Mouse (Mus musculus) hindbrain, embryonic 14.5 days (tissue): ENCODE results near the gene Bloc1s5. TPM values are rescaled to one million over a fixed set of nuclear protein-coding genes. Genes with fewer than 3 reads are reported as not detected.

Experiments used
- ATAC-seq: fragments of 200-750 bp; cut with Nextera tagmentation; 2 replicates; pipeline ENCODE4 v1.8.0; 2017; ENCODE audit warnings: moderate number of reproducible peaks, mild to moderate bottlenecking, moderate TSS enrichment, moderate library complexity; ENCODE audit not compliant: low FRiP score
- DNase-seq: peaks from one replicate; pipeline ENCODE4 v3.0.0-alpha.2; 2015; ENCODE audit warnings: low spot score
- H3K27ac ChIP-seq: fragments of 300-500 bp; sonication (generic); 2 replicates; pipeline ENCODE4 v1.5.1; 2014; ENCODE audit warnings: mild to moderate bottlenecking, moderate library complexity
- H3K27me3 ChIP-seq: fragments of 300-500 bp; sonication (generic); 2 replicates; pipeline ENCODE4 v1.6.1; 2014; ENCODE audit warnings: mild to moderate bottlenecking, low read length, mixed read lengths; ENCODE audit not compliant: control insufficient read depth, insufficient read depth
- H3K36me3 ChIP-seq: fragments of 300-500 bp; sonication (generic); replicated peaks from 2 replicates; pipeline ENCODE4 v1.6.1; 2014; ENCODE audit not compliant: control insufficient read depth, insufficient read depth
- H3K4me1 ChIP-seq: fragments of 300-500 bp; sonication (generic); replicated peaks from 2 replicates; pipeline ENCODE4 v1.6.1; 2014; ENCODE audit warnings: antibody characterized with exemption, low read length, mixed read lengths; ENCODE audit not compliant: control insufficient read depth, insufficient read depth
- H3K4me2 ChIP-seq: fragments of 300-500 bp; sonication (generic); replicated peaks from 2 replicates; pipeline ENCODE4 v1.6.1; 2014; ENCODE audit warnings: mild to moderate bottlenecking, moderate library complexity
- H3K4me3 ChIP-seq: fragments of 300-500 bp; sonication (generic); replicated peaks from 2 replicates; pipeline ENCODE4 v1.5.1; 2014; ENCODE audit warnings: mild to moderate bottlenecking, low read length
- H3K9ac ChIP-seq: fragments of 300-500 bp; sonication (generic); 2 replicates; pipeline ENCODE4 v1.6.1; 2014
- H3K9me3 ChIP-seq: fragments of 300-500 bp; sonication (generic); 2 replicates; pipeline ENCODE4 v1.6.1; 2016; ENCODE audit warnings: low read length; ENCODE audit not compliant: control insufficient read depth
- WGBS: fragments of 180-500 bp; shearing (Covaris S2); extraction: QIAGEN DNeasy Blood & Tissue Kit; methylation state at CpG from one replicate; pipeline ENCODE4 v1.1.7; 2014; 5-methylcytosine and 5-hydroxymethylcytosine counted together
- polyA plus RNA-seq: library from polyadenylated mRNA; unstranded; fragments of >200 nt; fragmentation: Nextera tagmentation; extraction: Ambion mirVana; gene quantifications from 2 replicates; pipeline ENCODE4 v1.2.1, GENCODE M21; 2014

The Bloc1s5 gene
- polyA plus RNA-seq, 1 experiment from 2014 or later: 23.6 TPM

- ATAC-seq (no peak), DNase-seq (no peak)
- Histone ChIP-seq H3K9ac (no peak overlapping the region), H3K36me3 (peaks cover 95% of the 10 kb centered on the region), H3K4me1 (no peaks in the 10 kb centered on the region), H3K9me3 (no peaks in the 10 kb centered on the region), H3K27me3 (no peaks in the 10 kb centered on the region), H3K4me2 (no peak overlapping the region), H3K27ac (no peak overlapping the region), H3K4me3 (no peak overlapping the region)
- 95% methylated on average over 4 of the region's 4 CpGs for WGBS
Measured at GRCm38 (mm10) chr13:38650292-38650691, 15.4 kb upstream of the Bloc1s5 start.

DNA sequence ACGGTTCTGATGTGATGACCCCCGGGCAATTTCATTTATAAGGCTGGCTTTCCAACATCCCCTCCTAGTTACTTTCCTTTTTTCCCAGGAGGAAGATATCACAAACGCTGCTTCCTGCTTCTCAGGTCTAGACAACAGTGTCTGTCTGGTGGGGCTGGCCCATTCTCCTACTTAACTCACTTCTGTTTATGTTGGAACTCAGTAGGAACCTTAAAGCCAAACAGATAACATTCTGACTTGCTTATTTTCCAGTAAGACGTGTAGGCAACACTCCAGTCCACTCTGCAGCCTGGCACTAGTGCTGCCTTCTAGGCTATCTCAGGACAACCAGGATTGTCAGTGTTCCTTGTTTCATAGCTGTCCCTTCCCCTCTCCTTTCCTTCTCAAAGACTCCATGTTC, 14.2 kb upstream of the Bloc1s5 start:
- Histone ChIP-seq H3K4me1 (no peaks in the 10 kb centered on the region), H3K36me3 (peaks cover 95% of the 10 kb centered on the region), H3K4me2 (no peak overlapping the region), H3K27me3 (no peaks in the 10 kb centered on the region), H3K4me3 (no peak overlapping the region), H3K27ac (no peak overlapping the region), H3K9me3 (no peaks in the 10 kb centered on the region), H3K9ac (no peak overlapping the region)
- ATAC-seq (no peak), DNase-seq (no peak)
- WGBS: 91% methylated on average over 4 of the region's 4 CpGs

GRCm38 (mm10) chr13:38641414-38641813, 6.5 kb upstream of the Bloc1s5 start:
- Histone ChIP-seq H3K27me3 (no peaks in the 10 kb centered on the region), H3K4me2 (no peak overlapping the region), H3K27ac (no peak overlapping the region), H3K4me3 (no peak overlapping the region), H3K9ac (no peak overlapping the region), H3K36me3 (peaks cover 34% of the 10 kb centered on the region), H3K9me3 (no peaks in the 10 kb centered on the region), H3K4me1 (no peaks in the 10 kb centered on the region)
- 88% methylated on average over 5 of the region's 5 CpGs for WGBS
- no peak for DNase-seq
- no peak for ATAC-seq

GRCm38 (mm10) chr13:38640961-38641360, 6.1 kb upstream of the Bloc1s5 start:
- no peak overlapping the region for H3K4me3 ChIP-seq
- no peaks in the 10 kb centered on the region for H3K27me3 ChIP-seq
- no peak overlapping the region for H3K4me2 ChIP-seq
- no peaks in the 10 kb centered on the region for H3K9me3 ChIP-seq
- no peaks in the 10 kb centered on the region for H3K4me1 ChIP-seq
- no peak for DNase-seq
- H3K36me3 ChIP-seq: peaks cover 31% of the 10 kb centered on the region
- ATAC-seq: no peak
- 81% methylated on average over 5 of the region's 5 CpGs for WGBS
- H3K27ac ChIP-seq: no peak overlapping the region
- H3K9ac ChIP-seq: no peak overlapping the region

DNA sequence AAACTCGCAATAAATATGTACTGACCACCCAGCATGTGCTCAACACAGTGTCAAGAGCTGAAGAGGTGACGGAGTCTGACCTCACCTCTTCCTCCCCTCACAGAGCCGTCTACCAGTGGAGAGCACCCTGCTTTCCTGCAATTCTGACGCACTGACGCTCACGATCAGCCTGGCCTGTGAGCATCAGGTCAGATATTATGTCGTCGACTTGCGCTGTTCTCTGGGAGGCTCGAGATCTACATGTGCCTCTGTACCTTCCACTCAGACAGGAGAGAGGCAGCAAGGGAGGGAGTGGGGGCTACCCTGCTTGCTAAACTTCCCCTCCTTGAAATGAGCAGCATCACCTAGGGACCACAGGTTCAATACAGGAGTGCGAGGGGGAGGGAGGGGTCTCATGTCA, 3.8 kb upstream of the Bloc1s5 start:
- H3K4me2 ChIP-seq: no peak overlapping the region
- no peak overlapping the region for H3K27ac ChIP-seq
- DNase-seq (no peak), ATAC-seq (no peak)
- 81% methylated on average over 11 of the region's 11 CpGs for WGBS
- peaks cover 6% of the 10 kb centered on the region; the same call in 1 of the 2 replicates for H3K4me1 ChIP-seq
- H3K9ac ChIP-seq: no peak overlapping the region
- no peak overlapping the region for H3K4me3 ChIP-seq
- no peaks in the 10 kb centered on the region for H3K27me3 ChIP-seq
- H3K36me3 ChIP-seq: peaks cover 10% of the 10 kb centered on the region
- no peaks in the 10 kb centered on the region for H3K9me3 ChIP-seq

- H3K27me3 ChIP-seq: no peaks in the 10 kb centered on the region
- DNase-seq (no peak), ATAC-seq (peak; percentile 32)
- H3K36me3 ChIP-seq: peaks cover 7% of the 10 kb centered on the region; the same call in 1 of the 2 replicates
- peaks cover 7% of the 10 kb centered on the region; the same call in 1 of the 2 replicates for H3K4me1 ChIP-seq
- H3K4me2 ChIP-seq: peak overlapping the region; percentile 71
- H3K27ac ChIP-seq: peak overlapping the region; percentile 79
- under 1% methylated on average over 19 of the region's 19 CpGs for WGBS
- H3K9ac ChIP-seq: peak overlapping the region; percentile 79
- no peaks in the 10 kb centered on the region for H3K9me3 ChIP-seq
- peak overlapping the region; percentile 80 for H3K4me3 ChIP-seq
Measured at GRCm38 (mm10) chr13:38634256-38634799, 581 bp downstream of the Bloc1s5 start.

GRCm38 (mm10) chr13:38633287-38634000, 1.5 kb downstream of the Bloc1s5 start:
- no peak overlapping the region for H3K27ac ChIP-seq
- no peaks in the 10 kb centered on the region for H3K27me3 ChIP-seq
- no peak overlapping the region for H3K9ac ChIP-seq
- ATAC-seq (no peak), DNase-seq (no peak)
- H3K36me3 ChIP-seq: peaks cover 10% of the 10 kb centered on the region; the same call in 1 of the 2 replicates
- peak overlapping the region; percentile 80; the same call in 1 of the 2 replicates for H3K4me3 ChIP-seq
- 90% methylated on average over 6 of the region's 6 CpGs for WGBS
- H3K9me3 ChIP-seq: no peaks in the 10 kb centered on the region
- H3K4me2 ChIP-seq: peak overlapping the region; percentile 71; the same call in 1 of the 2 replicates
- H3K4me1 ChIP-seq: peaks cover 7% of the 10 kb centered on the region; the same call in 1 of the 2 replicates

- H3K4me3 ChIP-seq: no peak overlapping the region
- DNase-seq (no peak), ATAC-seq (no peak)
- H3K4me2 ChIP-seq: no peak overlapping the region
- WGBS: 90% methylated on average over 6 of the region's 6 CpGs
- H3K36me3 ChIP-seq: peaks cover 10% of the 10 kb centered on the region; the same call in 1 of the 2 replicates
- H3K27ac ChIP-seq: no peak overlapping the region
- peaks cover 7% of the 10 kb centered on the region; the same call in 1 of the 2 replicates for H3K4me1 ChIP-seq
- H3K9me3 ChIP-seq: no peaks in the 10 kb centered on the region
- no peak overlapping the region for H3K9ac ChIP-seq
- H3K27me3 ChIP-seq: no peaks in the 10 kb centered on the region
Measured at GRCm38 (mm10) chr13:38632556-38632955, 2.4 kb downstream of the Bloc1s5 start.

GRCm38 (mm10) chr13:38626229-38626525, 8.7 kb downstream of the Bloc1s5 start:
- ATAC-seq (no peak), DNase-seq (no peak)
- H3K4me1 ChIP-seq: no peaks in the 10 kb centered on the region
- no peak overlapping the region for H3K4me2 ChIP-seq
- no peak overlapping the region for H3K4me3 ChIP-seq
- no peaks in the 10 kb centered on the region for H3K27me3 ChIP-seq
- H3K36me3 ChIP-seq: peaks cover 18% of the 10 kb centered on the region; the same call in 1 of the 2 replicates
- H3K9ac ChIP-seq: no peak overlapping the region
- H3K9me3 ChIP-seq: no peaks in the 10 kb centered on the region
- no peak overlapping the region for H3K27ac ChIP-seq
- 17% methylated on average over 6 of the region's 6 CpGs for WGBS
